Mouse (Mus musculus) brain, embryonic 14.5 days (tissue): ENCODE data around the gene Xpo4.

Experiments
- CTCF ChIP-seq: fragments of 200-500 bp; IDR thresholded peaks from 2 replicates; pipeline ENCODE4 v1.5.1; 2012; ENCODE audit warnings: inconsistent platforms, mild to moderate bottlenecking, moderate library complexity, borderline replicate concordance; ENCODE audit not compliant: insufficient read depth, insufficient read length; ENCODE audit errors: extremely low read depth
- POLR2A ChIP-seq: fragments of 200-500 bp; IDR thresholded peaks from 2 replicates; pipeline ENCODE4 v1.6.1; 2012; ENCODE audit warnings: mild to moderate bottlenecking, inconsistent platforms, borderline replicate concordance; ENCODE audit not compliant: poor library complexity, insufficient read depth, insufficient read length, severe bottlenecking; ENCODE audit errors: extremely low read depth

DNA sequence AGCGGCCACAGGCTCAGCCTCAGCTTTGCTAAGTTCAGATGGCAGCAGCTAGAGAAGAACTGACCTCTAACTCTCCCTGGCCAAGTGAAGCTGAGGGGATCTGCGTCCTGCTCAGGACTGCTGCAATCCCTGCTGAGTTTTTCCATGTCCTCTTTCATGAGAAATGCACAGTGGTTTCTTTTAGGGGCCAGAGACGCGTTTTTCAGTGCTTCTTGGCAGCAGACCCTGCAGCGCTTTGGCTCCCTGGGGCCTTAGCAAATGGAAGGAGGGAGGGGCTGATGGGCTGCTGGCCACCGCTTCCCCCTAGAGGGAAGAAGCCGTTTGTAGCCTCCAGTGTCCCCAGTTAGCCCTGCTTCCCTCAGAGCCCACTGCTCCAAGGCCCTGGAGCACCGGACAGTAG lies 130.3 kb downstream of the Xpo4 start:
- TF ChIP-seq CTCF (no peak), POLR2A (no peak)
